Comparison of ENCODE assay signal across 7 mouse cellular contexts in the genomic region with DNA sequence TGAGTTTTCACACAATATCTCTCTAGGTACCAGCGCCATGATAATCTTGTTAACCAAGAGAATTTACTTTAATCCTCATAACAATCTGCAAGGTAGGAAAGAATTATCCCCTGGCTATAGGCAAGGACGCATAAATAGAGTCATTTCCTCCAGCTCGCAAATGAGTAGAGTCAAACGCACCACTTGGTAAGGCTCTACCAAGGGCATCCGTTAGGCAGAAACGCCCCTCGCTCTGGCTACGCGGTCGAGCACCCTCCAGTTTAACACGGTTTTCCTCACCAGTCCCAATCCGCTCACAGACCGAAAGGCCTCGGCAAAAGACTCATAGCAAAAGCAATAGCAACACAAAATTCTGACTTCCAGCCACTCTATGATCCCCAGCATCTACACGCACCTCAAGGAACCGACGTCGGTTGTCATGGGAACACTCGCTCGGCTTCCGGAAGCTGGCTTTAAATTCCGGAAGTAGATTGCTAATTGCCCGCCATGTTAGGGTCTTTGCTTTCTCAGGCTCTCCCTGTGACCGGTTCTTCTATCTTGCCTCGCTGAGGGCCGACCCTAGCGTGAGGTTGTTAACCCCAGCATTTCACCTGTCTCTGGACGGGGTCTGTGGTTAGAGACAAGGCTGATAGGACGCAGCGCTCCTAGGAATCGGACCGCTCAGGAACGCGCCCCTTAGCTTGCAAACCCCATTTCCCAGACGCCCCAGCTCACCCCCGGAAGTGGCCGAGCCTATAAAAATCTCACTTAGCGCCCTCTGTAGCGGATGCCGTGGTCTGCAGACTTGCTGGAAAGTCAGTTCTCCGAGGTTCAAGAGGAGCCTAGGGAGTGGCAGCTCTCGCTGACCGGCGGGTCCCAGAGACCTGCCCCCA. TPM values are rescaled to one million over a fixed set of nuclear protein-coding genes. Genes with fewer than 3 reads are reported as not detected.
DNase-seq lines count a peak whose midpoint lies in the region; ATAC-seq lines count a peak whose summit lies in the region.

A gene (plus strand): TSS at position 483 of the 872 bp plus-strand sequence.
A gene (minus strand): TSS at position 673 of the 872 bp plus-strand sequence.

- peaks cover 14% of the 10 kb centered on the region for H3K4me1 ChIP-seq in embryonic facial prominence, embryonic 12.5 days
- peaks cover 5% of the 10 kb centered on the region; the same call in 1 of the 2 replicates for H3K4me1 ChIP-seq in limb, embryonic 11.5 days (ENCODE audit: control insufficient read depth, insufficient read depth, low read length)
- peaks cover 12% of the 10 kb centered on the region for H3K4me1 ChIP-seq in midbrain, embryonic 14.5 days (ENCODE audit: control insufficient read depth, insufficient read depth, low read length)

- peak within 1 kb of the TSS; percentile 50 for H3K4me3 ChIP-seq in embryonic facial prominence, embryonic 12.5 days
- H3K4me3 ChIP-seq in limb, embryonic 11.5 days (ENCODE audit: low read depth, low read length): peak within 1 kb of the TSS; percentile 62
- peak within 1 kb of the TSS; percentile 65 for H3K4me3 ChIP-seq in midbrain, embryonic 14.5 days (replicated peaks; ENCODE audit: low read depth, low read length)

- no peaks in the 10 kb centered on the region for H3K9me3 ChIP-seq in embryonic facial prominence, embryonic 12.5 days
- H3K9me3 ChIP-seq in limb, embryonic 11.5 days (ENCODE audit: control insufficient read depth, low read length): no peaks in the 10 kb centered on the region
- H3K9me3 ChIP-seq in midbrain, embryonic 14.5 days (ENCODE audit: control insufficient read depth, low read length): no peaks in the 10 kb centered on the region

- peak within 1 kb of the TSS; percentile 80 for H3K27ac ChIP-seq in embryonic facial prominence, embryonic 12.5 days
- H3K27ac ChIP-seq in limb, embryonic 11.5 days (replicated peaks; ENCODE audit: low read depth, low read length): peak within 1 kb of the TSS; percentile 63
- peak within 1 kb of the TSS; percentile 91 for H3K27ac ChIP-seq in midbrain, embryonic 14.5 days (replicated peaks; ENCODE audit: low read depth, low read length)

- H3K9ac ChIP-seq in embryonic facial prominence, embryonic 12.5 days: peak within 1 kb of the TSS; percentile 51
- H3K9ac ChIP-seq in limb, embryonic 11.5 days (ENCODE audit: low read length): peak within 1 kb of the TSS; percentile 76
- peak within 1 kb of the TSS; percentile 65 for H3K9ac ChIP-seq in midbrain, embryonic 14.5 days (replicated peaks; ENCODE audit: low read length)

- peak; percentile 86 for DNase-seq in adrenal gland, postnatal 25 days
- peak; percentile 99 for DNase-seq in heart, adult 11 months
- peak; percentile 95 for DNase-seq in kidney, adult 18-20 months
- peak; percentile 95 for DNase-seq in limb, embryonic 11.5 days (ENCODE audit: low spot score)
- DNase-seq in midbrain, embryonic 14.5 days: peak; percentile 97
- DNase-seq in spleen, adult 18-20 months: peak; percentile 88 to 89

- ATAC-seq in embryonic facial prominence, embryonic 12.5 days (ENCODE audit: insufficient number of reproducible peaks, insufficient read depth, low FRiP score, low TSS enrichment): peak; percentile 92
- peak; percentile 95 for ATAC-seq in limb, embryonic 11.5 days (ENCODE audit: insufficient number of reproducible peaks, low FRiP score, low TSS enrichment, low read depth)
- ATAC-seq in midbrain, embryonic 14.5 days (ENCODE audit: low FRiP score, low TSS enrichment): peak; percentile 95

- H3K4me2 ChIP-seq in embryonic facial prominence, embryonic 12.5 days (replicated peaks): peak within 1 kb of the TSS; percentile 55
- peak within 1 kb of the TSS; percentile 79 for H3K4me2 ChIP-seq in limb, embryonic 11.5 days (ENCODE audit: low read depth, severe bottlenecking)
- H3K4me2 ChIP-seq in midbrain, embryonic 14.5 days (ENCODE audit: low read length): peak within 1 kb of the TSS; percentile 86

- no peaks in the 10 kb centered on the region for H3K27me3 ChIP-seq in embryonic facial prominence, embryonic 12.5 days
- H3K27me3 ChIP-seq in limb, embryonic 11.5 days (ENCODE audit: control insufficient read depth, insufficient read depth, low read length): no peaks in the 10 kb centered on the region
- no peaks in the 10 kb centered on the region for H3K27me3 ChIP-seq in midbrain, embryonic 14.5 days (ENCODE audit: control insufficient read depth, insufficient read depth, low read length)

- peaks cover 28% of the 10 kb centered on the region for H3K36me3 ChIP-seq in embryonic facial prominence, embryonic 12.5 days
- H3K36me3 ChIP-seq in limb, embryonic 11.5 days (ENCODE audit: control insufficient read depth, insufficient read depth, low read length): peaks cover 4% of the 10 kb centered on the region; the same call in 1 of the 2 replicates
- H3K36me3 ChIP-seq in midbrain, embryonic 14.5 days (ENCODE audit: control insufficient read depth, insufficient read depth, low read length): peaks cover 34% of the 10 kb centered on the region

- under 1% methylated on average over 44 of the region's 44 CpGs for WGBS in embryonic facial prominence, embryonic 12.5 days
- WGBS in limb, embryonic 11.5 days: under 1% methylated on average over 44 of the region's 44 CpGs
- under 1% methylated on average over 44 of the region's 44 CpGs for WGBS in midbrain, embryonic 14.5 days

RNA-seq across cellular contexts. Expression of the first gene that starts in this region (rescaled TPM):
- total RNA-seq in adrenal gland, postnatal 25 days (2021): 18.4 and 25.3 TPM in 2 replicates
- polyA plus RNA-seq in embryonic facial prominence, embryonic 12.5 days (2016; fragmentation: Nextera tagmentation; extraction: Ambion mirVana): 15.1 and 16.5 TPM in 2 replicates
- polyA plus RNA-seq in limb, embryonic 11.5 days (2014; fragmentation: Nextera tagmentation; extraction: Ambion mirVana): 15.8 and 16.4 TPM in 2 replicates
- polyA plus RNA-seq in midbrain, embryonic 14.5 days (2014; fragmentation: Nextera tagmentation; extraction: Ambion mirVana): 17.8 and 20.5 TPM in 2 replicates

RNA-seq across cellular contexts. Expression of the second gene that starts in this region (rescaled TPM):
- total RNA-seq in adrenal gland, postnatal 25 days (2021): 8.4 and 13.2 TPM in 2 replicates
- polyA plus RNA-seq in embryonic facial prominence, embryonic 12.5 days (2016; fragmentation: Nextera tagmentation; extraction: Ambion mirVana): 38.7 and 40.3 TPM in 2 replicates
- polyA plus RNA-seq in limb, embryonic 11.5 days (2014; fragmentation: Nextera tagmentation; extraction: Ambion mirVana): 49.9 and 52.1 TPM in 2 replicates
- 42.1 and 44.3 TPM in 2 replicates for polyA plus RNA-seq in midbrain, embryonic 14.5 days (2014; fragmentation: Nextera tagmentation; extraction: Ambion mirVana)

Comparison
In these comparisons a context has a peak if more than half of its experiments do, and no peak if none do; other contexts are left out.
1. Peak in every context shown above with its lines: DNase-seq, ATAC-seq, H3K4me3 ChIP-seq and H3K27ac ChIP-seq.